In genomic region chr15:25797888-25798287, GRCm38 (mm10) we compare ENCODE assay signal across 29 mouse cellular contexts.
"Had no signal": no experiment of that assay in that cellular context is flagged by ENCODE, and none has a peak within 500 bp of the region (broad histone marks: within the 10 kb centered on the region; RNA-seq: fewer than 3 reads in every experiment).

No protein-coding gene starts in this region.

- DNase-seq: left cerebral cortex, postnatal 4 days; liver; liver, embryonic 13.5 days; liver, postnatal 0 days; lung, adult 18-20 months; lung, adult 2 months; lung, embryonic 14.5 days; lung, postnatal 10 days; lung, postnatal 14 days; lung, postnatal 36 days; lung, postnatal 4 days; midbrain, embryonic 14.5 days had no signal

- H3K4me2 ChIP-seq: limb, embryonic 12.5 days; limb, embryonic 13.5 days; limb, embryonic 15.5 days; liver, embryonic 11.5 days; liver, embryonic 12.5 days; liver, embryonic 13.5 days; liver, embryonic 15.5 days; lung, embryonic 14.5 days; lung, embryonic 15.5 days; midbrain, embryonic 11.5 days; midbrain, embryonic 12.5 days; midbrain, embryonic 13.5 days; midbrain, embryonic 15.5 days; neural tube, embryonic 12.5 days had no signal

- H3K27ac ChIP-seq: limb, embryonic 10.5 days; limb, embryonic 12.5 days; limb, embryonic 13.5 days; limb, embryonic 15.5 days; liver, embryonic 12.5 days; liver, embryonic 13.5 days; liver, embryonic 14.5 days; liver, embryonic 15.5 days; lung, embryonic 15.5 days; macrophage; midbrain, embryonic 10.5 days; midbrain, embryonic 12.5 days; midbrain, embryonic 13.5 days; midbrain, embryonic 15.5 days; neural tube, embryonic 12.5 days had no signal

- H3K4me3 ChIP-seq: limb, embryonic 10.5 days; limb, embryonic 12.5 days; limb, embryonic 13.5 days; limb, embryonic 15.5 days; liver, embryonic 12.5 days; liver, embryonic 13.5 days; liver, embryonic 15.5 days; lung, embryonic 15.5 days; megakaryocyte, embryonic 14.5 days; midbrain, embryonic 10.5 days; midbrain, embryonic 12.5 days; midbrain, embryonic 13.5 days; midbrain, embryonic 15.5 days; neural tube, embryonic 12.5 days had no signal

- H3K27me3 ChIP-seq: limb, embryonic 12.5 days; limb, embryonic 13.5 days; limb, embryonic 15.5 days; liver, embryonic 12.5 days; liver, embryonic 13.5 days; liver, embryonic 15.5 days; lung, embryonic 15.5 days; megakaryocyte, embryonic 14.5 days; midbrain, embryonic 12.5 days; midbrain, embryonic 13.5 days; midbrain, embryonic 15.5 days; neural tube, embryonic 12.5 days had no signal
